Mouse (Mus musculus): ENCODE results near the gene Klc3.
A peak's percentile ranks its signal among the peaks of the same experiment; 100 is the strongest.

The Klc3 gene

GRCm38 (mm10) chr7:19359892-19360641, 43.8 kb downstream of the Klc3 start:
- peak; percentile 70 for DNase-seq (ENCODE audit: low read depth, low spot score)

GRCm38 (mm10) chr7:19359299-19359891, 44.5 kb downstream of the Klc3 start, which contains the start of the genes Cd3eap and Ppp1r13l:
TSS of gene Cd3eap (minus strand) at chr7:19359483.
TSS of gene Ppp1r13l (plus strand) at chr7:19359749.
- peak; percentile 66 for DNase-seq (ENCODE audit: low read depth, low spot score)

- no peak for DNase-seq (ENCODE audit: low read depth, low spot score)
Observed at GRCm38 (mm10) chr7:19358634-19359033, 45.3 kb downstream of the Klc3 start.

GRCm38 (mm10) chr7:19357381-19358375, 46.2 kb downstream of the Klc3 start:
- DNase-seq (ENCODE audit: low read depth, low spot score): no peak

GRCm38 (mm10) chr7:19356311-19356710, 47.6 kb downstream of the Klc3 start:
- no peak for DNase-seq (ENCODE audit: low read depth, low spot score)

- DNase-seq (ENCODE audit: low read depth, low spot score): no peak
Observed at GRCm38 (mm10) chr7:19354991-19355390, 48.9 kb downstream of the Klc3 start.

GRCm38 (mm10) chr7:19350221-19350620, 53.7 kb downstream of the Klc3 start:
- DNase-seq (ENCODE audit: low read depth, low spot score): no peak

GRCm38 (mm10) chr7:19349188-19349915, 54.6 kb downstream of the Klc3 start:
- DNase-seq (ENCODE audit: low read depth, low spot score): no peak

GRCm38 (mm10) chr7:19344938-19345471, 58.9 kb downstream of the Klc3 start:
- peak; percentile 91 for DNase-seq (ENCODE audit: low read depth, low spot score)
